Mouse (Mus musculus) lung, embryonic 15.5 days (tissue): ENCODE measurements at regions not wholly inside any gene's neighbourhood (a gene's known extent, or its start where the extent isn't known, plus 50 kb on each side); places are given as distances from the start of the nearest gene placed in this dataset.

Experiments
- ATAC-seq: fragments of 200-750 bp; cut with Nextera tagmentation; 2 replicates; pipeline ENCODE4 v1.8.0; 2017; ENCODE audit warnings: moderate number of reproducible peaks, borderline replicate concordance; ENCODE audit not compliant: low FRiP score, low TSS enrichment; ENCODE audit errors: extremely low read depth
- H3K27ac ChIP-seq: fragments of 300-500 bp; sonication (generic); 2 replicates; pipeline ENCODE4 v1.5.1; 2015; ENCODE audit warnings: moderate library complexity, mild to moderate bottlenecking, inconsistent platforms
- H3K27me3 ChIP-seq: fragments of 300-500 bp; sonication (generic); 2 replicates; pipeline ENCODE4 v1.6.1; 2015; ENCODE audit warnings: inconsistent platforms
- H3K36me3 ChIP-seq: fragments of 300-500 bp; sonication (generic); 2 replicates; pipeline ENCODE4 v1.6.1; 2015; ENCODE audit warnings: inconsistent platforms
- H3K4me1 ChIP-seq: fragments of 300-500 bp; sonication (generic); 2 replicates; pipeline ENCODE4 v1.6.1; 2015; ENCODE audit warnings: inconsistent platforms
- H3K4me2 ChIP-seq: fragments of 300-500 bp; sonication (generic); 2 replicates; pipeline ENCODE4 v1.6.1; 2015; ENCODE audit warnings: inconsistent platforms, mild to moderate bottlenecking, moderate library complexity
- H3K4me3 ChIP-seq: fragments of 300-500 bp; sonication (generic); 2 replicates; pipeline ENCODE4 v1.5.1; 2015; ENCODE audit warnings: mild to moderate bottlenecking, inconsistent platforms
- H3K9ac ChIP-seq: fragments of 300-500 bp; sonication (generic); 2 replicates; pipeline ENCODE4 v1.6.1; 2015; ENCODE audit warnings: inconsistent platforms
- H3K9me3 ChIP-seq: fragments of 300-500 bp; sonication (generic); 2 replicates; pipeline ENCODE4 v1.6.1; 2016; ENCODE audit warnings: inconsistent platforms
- WGBS: fragments of 180-500 bp; shearing (Covaris S2); methylation state at CpG from one replicate; pipeline ENCODE4 v1.1.7; 2015; 5-methylcytosine and 5-hydroxymethylcytosine counted together

DNA sequence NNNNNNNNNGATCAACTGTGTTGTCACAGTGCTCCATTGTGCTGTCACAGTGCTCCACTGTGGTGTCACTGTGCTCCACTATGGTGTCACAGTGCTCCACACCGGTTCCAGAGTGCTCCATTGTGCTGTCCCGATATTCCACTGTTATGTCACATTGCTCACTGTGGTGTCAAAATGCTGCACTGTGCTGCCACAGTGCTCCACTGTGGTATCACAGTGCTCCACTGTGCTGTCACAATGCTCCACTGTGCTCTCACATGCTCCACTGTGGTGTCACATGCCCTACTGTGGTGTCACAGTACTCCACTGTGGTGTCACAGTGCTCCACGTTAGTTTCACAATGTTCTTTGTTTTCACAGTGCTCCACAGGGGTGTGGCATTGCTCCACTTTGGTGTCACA, 359.3 kb upstream of the Olfr161 start:
- no peak overlapping the region for H3K27ac ChIP-seq
- ATAC-seq: peak; percentile 43; the same call in 1 of the 2 replicates
- no peak overlapping the region for H3K9ac ChIP-seq
- peaks cover 33% of the 10 kb centered on the region for H3K9me3 ChIP-seq
- no peaks in the 10 kb centered on the region for H3K4me1 ChIP-seq
- no peak overlapping the region for H3K4me3 ChIP-seq
- no peak overlapping the region for H3K4me2 ChIP-seq
- H3K27me3 ChIP-seq: no peaks in the 10 kb centered on the region
- WGBS: 64% methylated on average over 3 of the region's 3 CpGs
- H3K36me3 ChIP-seq: no peaks in the 10 kb centered on the region

- 36% methylated on average over 2 of the region's 2 CpGs for WGBS
- H3K4me1 ChIP-seq: no peaks in the 10 kb centered on the region
- 0 out of 2 replicates have a peak, but pooled peaks have one; percentile 23 for ATAC-seq
- H3K4me3 ChIP-seq: no peak overlapping the region
- no peaks in the 10 kb centered on the region for H3K36me3 ChIP-seq
- no peaks in the 10 kb centered on the region for H3K27me3 ChIP-seq
- no peak overlapping the region for H3K27ac ChIP-seq
- H3K4me2 ChIP-seq: no peak overlapping the region
- H3K9me3 ChIP-seq: peaks cover 39% of the 10 kb centered on the region
- no peak overlapping the region for H3K9ac ChIP-seq
These were observed 358.2 kb upstream of the Olfr161 start for GRCm38 (mm10) chr16:3232610-3233009.

- Histone ChIP-seq H3K4me2 (no peak overlapping the region), H3K9me3 (peaks cover 39% of the 10 kb centered on the region), H3K27me3 (no peaks in the 10 kb centered on the region), H3K36me3 (no peaks in the 10 kb centered on the region), H3K9ac (no peak overlapping the region), H3K4me1 (no peaks in the 10 kb centered on the region), H3K4me3 (no peak overlapping the region), H3K27ac (no peak overlapping the region)
- ATAC-seq: peak; percentile 20
- 45% methylated on average over 2 of the region's 2 CpGs for WGBS
These were observed 356.8 kb upstream of the Olfr161 start for GRCm38 (mm10) chr16:3234063-3234462.

DNA sequence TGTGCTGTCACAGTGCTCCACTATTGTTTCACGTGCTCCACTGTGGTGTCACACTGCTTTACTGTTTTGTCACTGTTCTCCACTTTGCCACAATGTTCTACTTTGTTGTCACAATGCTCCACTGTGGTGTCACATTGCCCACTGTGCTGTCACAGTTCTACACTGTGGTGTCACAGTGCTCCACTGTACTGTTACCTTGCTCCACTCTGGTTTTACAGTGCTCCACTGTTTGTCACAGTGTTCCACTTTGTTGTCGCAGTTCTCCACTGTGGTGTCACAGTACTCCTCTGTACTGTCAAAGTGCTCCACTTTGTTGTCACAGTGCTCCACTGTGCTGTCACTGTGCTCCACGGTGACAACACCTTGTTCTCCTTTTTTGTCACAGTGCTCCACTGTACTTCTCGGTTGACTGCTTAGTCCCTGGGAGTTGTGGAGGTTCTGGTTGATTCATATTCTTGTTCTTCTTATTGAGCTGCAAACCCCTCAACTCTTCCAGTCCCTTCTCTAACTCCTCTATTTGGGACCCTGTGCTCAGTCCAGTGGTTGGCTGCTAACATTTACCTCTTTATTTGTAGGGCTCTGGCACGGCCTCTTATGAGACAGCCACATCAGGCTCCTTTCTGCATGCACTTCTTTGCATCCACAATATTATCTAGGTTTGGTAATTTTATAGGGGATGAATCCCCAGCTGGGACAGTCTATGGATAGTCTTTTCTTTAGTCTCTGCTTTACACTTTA, 349.7 kb upstream of the Olfr161 start:
- H3K9me3 ChIP-seq: peaks cover 36% of the 10 kb centered on the region
- no peaks in the 10 kb centered on the region for H3K36me3 ChIP-seq
- no peaks in the 10 kb centered on the region for H3K4me1 ChIP-seq
- no peaks in the 10 kb centered on the region for H3K27me3 ChIP-seq
- no peak overlapping the region for H3K27ac ChIP-seq
- peak; percentile 25; the same call in 1 of the 2 replicates for ATAC-seq
- no peak overlapping the region for H3K4me3 ChIP-seq
- WGBS: 59% methylated on average over 5 of the region's 5 CpGs
- H3K9ac ChIP-seq: no peak overlapping the region
- H3K4me2 ChIP-seq: no peak overlapping the region

DNA sequence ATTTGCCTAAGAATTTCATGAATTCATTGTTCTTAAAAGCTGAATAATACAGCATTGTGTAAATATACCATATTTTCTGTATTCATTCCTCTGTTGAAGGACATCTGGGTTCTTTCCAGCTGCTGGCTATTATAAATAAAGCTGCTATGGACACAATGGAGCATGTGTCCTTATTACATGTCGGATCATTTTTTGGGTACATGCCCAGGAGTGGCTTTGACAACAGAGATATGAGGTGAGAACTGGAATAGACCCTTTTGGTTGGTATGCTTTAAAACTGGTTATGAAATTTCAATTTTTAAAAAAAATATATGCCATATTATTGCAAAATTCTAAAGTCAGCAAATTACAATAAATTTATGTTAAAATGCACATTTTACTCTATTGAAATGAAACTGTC, 348.9 kb upstream of the Olfr161 start:
- H3K4me3 ChIP-seq: no peak overlapping the region
- peaks cover 30% of the 10 kb centered on the region for H3K9me3 ChIP-seq
- H3K27ac ChIP-seq: no peak overlapping the region
- no peaks in the 10 kb centered on the region for H3K4me1 ChIP-seq
- H3K27me3 ChIP-seq: no peaks in the 10 kb centered on the region
- no peak for ATAC-seq
- H3K36me3 ChIP-seq: no peaks in the 10 kb centered on the region
- 55% methylated on average over 1 of the region's 1 CpGs for WGBS
- no peak overlapping the region for H3K4me2 ChIP-seq
- no peak overlapping the region for H3K9ac ChIP-seq

DNA sequence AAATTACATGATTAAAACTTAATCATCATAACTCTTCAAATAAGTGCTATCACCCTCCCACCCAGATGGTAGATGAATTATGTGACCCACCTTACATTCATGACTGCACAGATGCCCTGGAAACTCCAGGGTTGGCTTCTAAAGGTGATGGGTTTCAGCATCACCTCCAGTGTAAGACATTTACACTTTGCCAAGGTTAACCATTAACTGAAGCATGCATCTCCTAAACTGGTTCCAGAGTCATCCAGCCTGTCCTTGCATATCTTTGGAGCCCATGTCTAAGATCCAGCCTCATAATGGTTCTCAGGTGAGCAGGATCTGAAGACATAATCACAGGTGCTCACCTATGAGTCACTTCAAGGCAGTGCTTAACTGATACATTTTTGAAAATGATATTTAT, 344.4 kb upstream of the Olfr161 start:
- H3K27ac ChIP-seq: no peak overlapping the region
- H3K4me3 ChIP-seq: no peak overlapping the region
- peaks cover 28% of the 10 kb centered on the region for H3K9me3 ChIP-seq
- no peaks in the 10 kb centered on the region for H3K27me3 ChIP-seq
- H3K4me1 ChIP-seq: no peaks in the 10 kb centered on the region
- H3K36me3 ChIP-seq: no peaks in the 10 kb centered on the region
- no peak overlapping the region for H3K4me2 ChIP-seq
- H3K9ac ChIP-seq: no peak overlapping the region
- ATAC-seq: no peak

DNA sequence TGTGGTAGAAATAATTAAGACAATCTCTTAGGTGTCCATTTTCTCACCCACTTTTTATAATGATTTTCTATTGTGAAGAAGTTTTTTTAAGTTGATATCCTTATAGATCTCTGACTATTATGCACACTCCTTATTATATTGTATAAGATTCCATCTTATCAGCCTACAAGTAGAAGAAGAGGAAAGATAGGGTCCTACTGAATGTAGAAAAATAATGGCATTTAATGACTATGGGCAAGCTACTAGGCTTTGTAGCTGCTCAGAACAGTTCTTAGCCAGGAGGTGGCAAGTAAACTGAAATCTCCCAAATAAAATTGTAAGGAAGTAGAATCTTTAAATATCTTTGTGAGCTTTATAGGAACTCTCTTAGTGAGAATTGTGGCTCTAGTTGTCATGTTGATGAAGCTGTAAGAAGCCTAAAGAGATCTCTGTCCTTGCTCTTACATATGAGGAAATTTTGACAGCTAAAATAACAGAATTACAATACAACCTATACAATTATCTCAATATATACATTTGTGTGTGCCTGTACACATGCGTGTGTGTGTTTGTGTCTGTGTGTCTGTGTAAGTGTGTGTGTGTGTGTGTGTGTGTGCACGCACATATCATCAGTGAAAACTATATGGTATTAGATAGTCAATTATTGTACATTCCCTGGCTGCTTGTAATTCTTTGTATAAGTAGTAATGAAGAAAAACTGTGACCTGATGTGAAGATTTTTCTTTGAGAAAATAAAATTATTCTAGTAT, 343.7 kb upstream of the Olfr161 start:
- Histone ChIP-seq H3K4me2 (no peak overlapping the region), H3K9me3 (peaks cover 22% of the 10 kb centered on the region), H3K27me3 (no peaks in the 10 kb centered on the region), H3K27ac (no peak overlapping the region), H3K9ac (no peak overlapping the region), H3K36me3 (no peaks in the 10 kb centered on the region), H3K4me3 (no peak overlapping the region), H3K4me1 (no peaks in the 10 kb centered on the region)
- no peak; the same call in 1 of the 2 replicates for ATAC-seq
- 41% methylated on average over 2 of the region's 2 CpGs for WGBS

- no peaks in the 10 kb centered on the region for H3K36me3 ChIP-seq
- no peaks in the 10 kb centered on the region for H3K4me1 ChIP-seq
- no peak overlapping the region for H3K4me3 ChIP-seq
- WGBS: 46% methylated on average over 2 of the region's 2 CpGs
- ATAC-seq: no peak
- H3K27me3 ChIP-seq: no peaks in the 10 kb centered on the region
- peaks cover 22% of the 10 kb centered on the region for H3K9me3 ChIP-seq
- no peak overlapping the region for H3K9ac ChIP-seq
- no peak overlapping the region for H3K4me2 ChIP-seq
- H3K27ac ChIP-seq: no peak overlapping the region
These were observed 343.1 kb upstream of the Olfr161 start for GRCm38 (mm10) chr16:3247755-3248110.

DNA sequence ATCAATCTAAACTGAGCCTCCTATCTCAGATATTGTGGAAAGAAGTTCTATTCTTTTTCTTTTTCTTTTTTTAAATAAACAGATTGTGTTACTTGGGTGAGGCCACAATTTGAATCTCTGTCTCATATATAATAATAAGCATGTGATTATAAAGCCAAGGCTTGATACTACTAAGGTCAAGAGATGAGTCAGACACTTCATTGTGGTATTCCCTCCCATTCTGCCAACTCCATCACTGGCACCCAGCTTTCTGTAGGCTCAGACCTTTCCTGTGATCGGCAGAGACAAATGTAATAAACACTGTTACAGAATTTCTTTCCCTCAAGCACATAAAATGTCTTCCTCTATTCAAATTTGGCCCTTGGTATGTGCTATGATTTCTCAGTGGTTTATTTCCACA, 337.0 kb upstream of the Olfr161 start:
- H3K4me2 ChIP-seq: no peak overlapping the region
- no peak overlapping the region for H3K4me3 ChIP-seq
- H3K27ac ChIP-seq: no peak overlapping the region
- H3K4me1 ChIP-seq: no peaks in the 10 kb centered on the region
- H3K9me3 ChIP-seq: peaks cover 18% of the 10 kb centered on the region
- ATAC-seq: no peak
- no peak overlapping the region for H3K9ac ChIP-seq
- no peaks in the 10 kb centered on the region for H3K27me3 ChIP-seq
- WGBS: 33% methylated on average over 1 of the region's 1 CpGs
- H3K36me3 ChIP-seq: no peaks in the 10 kb centered on the region

DNA sequence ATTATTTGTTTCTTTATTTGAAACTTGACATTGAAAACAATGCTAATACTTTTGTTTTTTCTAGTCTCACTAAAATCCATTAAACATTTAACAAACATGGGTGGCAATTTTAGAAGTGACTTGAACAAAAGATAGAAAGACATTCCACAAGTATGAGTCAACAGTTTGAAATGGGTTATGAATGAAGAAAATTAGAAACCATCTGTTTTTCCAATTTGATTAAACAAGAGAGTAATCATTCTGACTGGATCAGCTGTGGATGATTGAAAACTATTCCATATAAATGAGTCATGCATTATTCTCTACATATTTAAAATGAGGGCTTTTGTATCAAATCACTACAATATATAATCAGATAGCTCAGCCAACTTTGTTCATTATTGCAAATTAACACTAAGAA, 334.8 kb upstream of the Olfr161 start:
- Histone ChIP-seq H3K9me3 (peaks cover 24% of the 10 kb centered on the region), H3K9ac (no peak overlapping the region), H3K4me2 (no peak overlapping the region), H3K27ac (no peak overlapping the region), H3K36me3 (no peaks in the 10 kb centered on the region), H3K4me1 (no peaks in the 10 kb centered on the region), H3K27me3 (no peaks in the 10 kb centered on the region), H3K4me3 (no peak overlapping the region)
- ATAC-seq: no peak

DNA sequence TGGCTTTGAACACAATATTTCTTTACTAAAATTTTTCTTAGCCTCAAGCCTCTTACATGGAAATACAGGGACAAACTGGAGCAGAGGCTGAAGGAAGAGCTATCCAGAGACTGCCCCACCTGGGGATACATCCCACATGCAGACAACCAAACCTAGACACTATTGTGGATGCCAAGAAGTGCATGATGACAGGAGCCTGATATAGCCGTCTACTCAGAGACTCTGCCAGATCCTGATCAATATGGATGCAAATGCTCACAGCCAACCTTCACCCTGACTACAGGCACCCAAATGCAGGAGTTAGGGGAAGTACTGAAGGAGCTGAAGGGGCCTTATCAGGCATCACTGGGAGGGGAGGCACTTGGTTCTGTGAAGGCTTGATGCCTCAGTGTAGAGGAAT, 325.5 kb upstream of the Olfr161 start:
- H3K36me3 ChIP-seq: no peaks in the 10 kb centered on the region
- no peak overlapping the region for H3K27ac ChIP-seq
- ATAC-seq: peak; percentile 40; the same call in 1 of the 2 replicates
- no peak overlapping the region for H3K4me2 ChIP-seq
- H3K27me3 ChIP-seq: no peaks in the 10 kb centered on the region
- no peak overlapping the region for H3K9ac ChIP-seq
- peaks cover 26% of the 10 kb centered on the region for H3K9me3 ChIP-seq
- no peaks in the 10 kb centered on the region for H3K4me1 ChIP-seq
- no peak overlapping the region for H3K4me3 ChIP-seq
- WGBS: 89% methylated on average over 1 of the region's 1 CpGs

DNA sequence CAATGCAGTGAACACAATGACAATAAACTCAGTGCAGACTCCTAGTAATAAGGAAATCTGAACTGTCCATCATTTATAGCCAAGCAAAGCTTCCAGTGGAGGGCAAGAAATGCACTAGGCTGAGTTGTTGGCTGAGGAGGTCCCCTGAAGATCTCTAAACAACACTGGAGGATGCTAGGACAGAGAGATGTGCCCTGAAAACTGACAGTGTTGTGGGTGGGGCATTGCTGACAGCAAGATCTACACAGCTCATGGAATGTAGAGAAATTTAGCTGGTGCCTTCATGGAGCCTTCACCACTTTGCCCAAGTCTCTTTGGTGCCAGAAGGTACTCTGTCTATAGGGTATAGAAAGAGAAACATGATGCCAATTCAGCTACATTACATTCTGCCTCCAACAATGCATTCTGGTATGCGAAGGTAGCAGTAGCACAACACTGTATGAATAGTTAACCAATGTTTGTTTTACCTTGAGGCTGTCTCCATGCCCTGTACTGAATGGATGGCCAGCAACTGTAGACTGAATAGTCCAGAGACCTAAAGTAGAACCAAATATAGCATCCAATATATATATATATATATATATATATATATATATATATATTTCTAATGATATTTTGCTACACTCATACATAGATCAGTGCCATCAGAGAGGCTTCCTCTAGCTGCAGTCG, 318.9 kb upstream of the Olfr161 start:
- Histone ChIP-seq H3K4me3 (no peak overlapping the region), H3K36me3 (no peaks in the 10 kb centered on the region), H3K4me1 (no peaks in the 10 kb centered on the region), H3K9ac (no peak overlapping the region), H3K4me2 (no peak overlapping the region), H3K9me3 (peaks cover 21% of the 10 kb centered on the region; the same call in 1 of the 2 replicates), H3K27me3 (no peaks in the 10 kb centered on the region), H3K27ac (no peak overlapping the region)
- peak; percentile 50; the same call in 1 of the 2 replicates for ATAC-seq
- 50% methylated on average over 2 of the region's 2 CpGs for WGBS
